Mouse (Mus musculus) lung, adult 2 months (tissue): ENCODE data around the gene Fut11. TPM values are rescaled to one million over a fixed set of nuclear protein-coding genes. Genes with fewer than 3 reads are reported as not detected.

Experiments
- DNase-seq: peaks from one replicate; pipeline ENCODE4 v3.0.0; 2022
- H3K4me1 ChIP-seq: fragments of 200-500 bp; 2 replicates; pipeline ENCODE4 v1.6.1; 2011; ENCODE audit warnings: low read length; ENCODE audit not compliant: control insufficient read depth, insufficient read depth
- H3K4me3 ChIP-seq: fragments of 200-500 bp; replicated peaks from 2 replicates; pipeline ENCODE3; 2011; ENCODE audit warnings: low read depth, mild to moderate bottlenecking, control low read depth, low read length; ENCODE audit errors: extremely low read depth
- CTCF ChIP-seq: fragments of 200-500 bp; IDR thresholded peaks from 2 replicates; pipeline ENCODE4 v1.5.1; 2011; ENCODE audit warnings: mild to moderate bottlenecking, low read length, control low read depth; ENCODE audit not compliant: insufficient read depth
- POLR2A ChIP-seq: fragments of 200-500 bp; IDR thresholded peaks from 2 replicates; pipeline ENCODE4 v1.6.1; 2011; ENCODE audit warnings: low read depth, mild to moderate bottlenecking, control low read depth, low read length, borderline replicate concordance; ENCODE audit errors: extremely low read depth
- WGBS: fragments of 180-500 bp; shearing (Covaris S2); methylation state at CpG from one replicate; pipeline ENCODE4 v1.1.7; 2018; 5-methylcytosine and 5-hydroxymethylcytosine counted together
- polyA plus RNA-seq: library from polyadenylated mRNA; depleted of rRNA; stranded (reverse); fragments of >200 nt; gene quantifications from 2 replicates; pipeline ENCODE4 v1.2.3, GENCODE M21; 2012

Fut11 gene
- polyA plus RNA-seq, 1 experiment: 24.8 TPM

GRCm38 (mm10) chr14:20672990-20673389 is 21.8 kb upstream of the Fut11 start:
- WGBS: 97% methylated on average over 2 of the region's 2 CpGs
- DNase-seq: no peak
- Histone ChIP-seq H3K4me1 (peaks cover 3% of the 10 kb centered on the region), H3K4me3 (no peak overlapping the region)
- TF ChIP-seq POLR2A: no peak
- TF ChIP-seq CTCF: no peak

- 6% methylated on average over 13 of the region's 13 CpGs for WGBS
- peak; percentile 49 for DNase-seq
- TF ChIP-seq POLR2A (no peak), CTCF (no peak)
- Histone ChIP-seq H3K4me3 (peak overlapping the region; percentile 59), H3K4me1 (peaks cover 3% of the 10 kb centered on the region)
Measured at GRCm38 (mm10) chr14:20673735-20674063, 21.1 kb upstream of the Fut11 start.

DNA sequence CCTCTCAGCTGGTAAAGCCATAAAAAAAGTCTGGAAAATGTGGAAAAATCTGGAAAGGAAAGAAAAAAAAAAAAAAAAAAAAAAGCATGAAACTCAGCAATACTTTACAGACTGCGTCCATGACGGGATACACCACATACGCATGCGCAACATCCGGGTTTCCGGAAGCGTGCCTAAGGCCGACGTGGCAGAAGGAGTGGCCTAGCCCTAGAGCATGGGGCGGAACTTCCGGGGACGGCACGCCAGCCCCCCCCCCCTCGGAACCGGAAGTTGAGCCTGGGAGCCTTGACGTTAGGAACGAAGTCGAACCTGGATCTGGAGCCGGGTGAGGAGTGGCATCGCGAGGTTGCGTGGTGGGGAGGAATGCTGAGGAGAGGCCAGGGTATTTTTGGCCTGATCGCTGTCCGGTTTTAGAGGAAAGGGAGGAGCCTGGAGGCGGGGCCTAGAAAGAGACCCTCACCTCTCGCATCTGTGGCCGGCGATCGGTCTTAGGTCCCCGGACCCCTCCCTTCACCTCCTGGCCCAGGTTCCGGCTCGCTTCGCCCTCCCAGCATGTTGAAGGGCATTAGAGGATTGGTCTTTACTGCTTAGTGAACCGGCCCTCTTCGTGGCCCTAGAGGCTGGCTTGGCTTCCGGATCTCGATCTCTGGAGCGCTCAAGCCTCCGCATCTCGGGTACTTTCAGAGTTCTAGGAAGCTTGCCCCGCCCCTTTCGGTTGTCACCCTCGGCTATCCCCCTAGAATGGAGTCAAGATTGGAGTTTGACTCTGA is 20.5 kb upstream of the Fut11 start, which contains the start of gene Sec24c:
Gene Sec24c, plus strand, starts transcription at position 245 of the 770 bp plus-strand sequence.
- TF ChIP-seq POLR2A (peak; percentile 88; the same call in 1 of the 2 replicates), CTCF (no peak)
- DNase-seq: peak; percentile 98
- H3K4me1 ChIP-seq: peaks cover 3% of the 10 kb centered on the region
- under 1% methylated on average over 43 of the region's 43 CpGs for WGBS
- H3K4me3 ChIP-seq: peak within 1 kb of the TSS; percentile 90

- TF ChIP-seq CTCF (no peak), POLR2A (no peak)
- DNase-seq: no peak
- Histone ChIP-seq H3K4me1 (peaks cover 3% of the 10 kb centered on the region), H3K4me3 (no peak overlapping the region)
- WGBS: 90% methylated on average over 4 of the region's 4 CpGs
Measured at GRCm38 (mm10) chr14:20677906-20678305, 16.9 kb upstream of the Fut11 start.

GRCm38 (mm10) chr14:20681742-20682141 is 13.0 kb upstream of the Fut11 start:
- DNase-seq: no peak
- no peaks in the 10 kb centered on the region for H3K4me1 ChIP-seq
- H3K4me3 ChIP-seq: no peak overlapping the region
- TF ChIP-seq POLR2A: no peak
- TF ChIP-seq CTCF: no peak
- WGBS: 78% methylated on average over 2 of the region's 2 CpGs

- TF ChIP-seq CTCF (no peak), POLR2A (no peak)
- Histone ChIP-seq H3K4me3 (no peak overlapping the region), H3K4me1 (no peaks in the 10 kb centered on the region)
- no peak for DNase-seq
- WGBS: 21% methylated on average over 3 of the region's 3 CpGs
Measured at GRCm38 (mm10) chr14:20682498-20682897, 12.3 kb upstream of the Fut11 start.

GRCm38 (mm10) chr14:20686576-20686975 is 8.2 kb upstream of the Fut11 start:
- 98% methylated on average over 3 of the region's 3 CpGs for WGBS
- no peak for DNase-seq
- H3K4me1 ChIP-seq: no peaks in the 10 kb centered on the region
- H3K4me3 ChIP-seq: no peak overlapping the region
- TF ChIP-seq CTCF: no peak
- no peak for TF ChIP-seq POLR2A

- H3K4me3 ChIP-seq: no peak overlapping the region
- WGBS: 81% methylated on average over 2 of the region's 2 CpGs
- TF ChIP-seq POLR2A: no peak
- TF ChIP-seq CTCF: no peak
- DNase-seq: no peak
- no peaks in the 10 kb centered on the region for H3K4me1 ChIP-seq
Measured at GRCm38 (mm10) chr14:20689009-20689408, 5.8 kb upstream of the Fut11 start.

DNA sequence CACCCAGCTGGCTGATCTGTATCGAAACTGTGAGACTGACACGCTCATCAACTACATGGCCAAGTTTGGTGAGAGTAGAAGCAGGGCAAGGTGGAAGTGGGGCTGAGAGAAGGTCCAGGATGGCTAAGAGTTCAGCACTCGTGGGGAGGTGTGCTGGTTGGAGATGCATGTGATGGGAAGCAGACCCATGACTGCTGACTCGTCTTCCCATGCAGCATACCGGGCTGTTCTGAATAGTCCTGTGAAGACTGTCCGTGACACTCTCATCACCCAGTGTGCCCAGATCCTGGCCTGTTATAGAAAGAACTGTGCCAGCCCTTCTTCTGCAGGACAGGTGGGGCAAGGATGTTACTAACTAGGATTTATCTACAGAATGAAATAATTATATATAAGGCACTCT is 3.0 kb upstream of the Fut11 start:
- TF ChIP-seq POLR2A: no peak
- TF ChIP-seq CTCF: no peak
- WGBS: 89% methylated on average over 6 of the region's 6 CpGs

DNA sequence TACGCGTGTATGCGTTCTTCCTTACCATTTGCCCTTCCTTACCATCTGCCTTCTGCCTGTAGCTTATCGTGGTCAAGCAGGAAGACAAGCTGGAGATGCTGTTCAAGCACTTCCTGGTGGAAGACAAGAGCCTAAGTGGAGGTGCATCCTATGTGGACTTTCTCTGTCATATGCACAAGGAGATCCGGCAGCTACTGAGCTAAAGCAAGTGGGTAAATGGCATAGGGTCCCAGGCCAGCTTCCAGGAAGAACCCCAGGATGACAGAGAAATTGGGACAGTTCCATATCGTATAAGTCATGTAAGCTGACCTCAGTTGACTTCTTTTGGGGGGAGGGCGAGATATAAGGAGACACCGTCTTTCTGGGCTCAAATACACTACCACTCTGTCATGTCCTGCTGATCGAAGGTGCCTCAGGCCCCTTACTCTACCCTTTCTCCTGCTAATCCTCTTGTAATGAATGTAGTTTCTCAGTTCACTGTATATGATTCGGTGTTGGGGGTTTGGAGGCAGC is 1.1 kb upstream of the Fut11 start:
- WGBS: 78% methylated on average over 10 of the region's 10 CpGs
- no peak for TF ChIP-seq POLR2A
- no peak for TF ChIP-seq CTCF

More for the DNA sequence above, 3.0 kb upstream of the Fut11 start:
- no peak for DNase-seq
- Histone ChIP-seq H3K4me3 (no peak overlapping the region), H3K4me1 (peaks cover 10% of the 10 kb centered on the region)

More for the DNA sequence above, 1.1 kb upstream of the Fut11 start:
- no peak overlapping the region for H3K4me3 ChIP-seq
- no peak for DNase-seq
- peaks cover 17% of the 10 kb centered on the region for H3K4me1 ChIP-seq
